Mouse (Mus musculus) embryonic facial prominence, embryonic 12.5 days (tissue): ENCODE results near the gene Chchd6. TPM values are rescaled to one million over a fixed set of nuclear protein-coding genes. Genes with fewer than 3 reads are reported as not detected.

Experiments
- ATAC-seq: fragments of 200-750 bp; cut with Nextera tagmentation; 2 replicates; pipeline ENCODE4 v1.8.0; 2017; ENCODE audit not compliant: insufficient number of reproducible peaks, insufficient read depth, low FRiP score, low TSS enrichment
- H3K27ac ChIP-seq: fragments of 300-500 bp; sonication (generic); 2 replicates; pipeline ENCODE4 v1.5.1; 2016; ENCODE audit warnings: mild to moderate bottlenecking
- H3K27me3 ChIP-seq: fragments of 300-500 bp; sonication (generic); 2 replicates; pipeline ENCODE4 v1.6.1; 2016; ENCODE audit warnings: mild to moderate bottlenecking, moderate library complexity
- H3K36me3 ChIP-seq: fragments of 300-500 bp; sonication (generic); 2 replicates; pipeline ENCODE4 v1.6.1; 2016; ENCODE audit warnings: mild to moderate bottlenecking
- H3K4me1 ChIP-seq: fragments of 300-500 bp; sonication (generic); 2 replicates; pipeline ENCODE4 v1.6.1; 2016
- H3K4me2 ChIP-seq: fragments of 300-500 bp; sonication (generic); replicated peaks from 2 replicates; pipeline ENCODE4 v1.6.1; 2016; ENCODE audit warnings: mild to moderate bottlenecking, moderate library complexity
- H3K4me3 ChIP-seq: fragments of 300-500 bp; sonication (generic); 2 replicates; pipeline ENCODE4 v1.5.1; 2016; ENCODE audit warnings: mild to moderate bottlenecking
- H3K9ac ChIP-seq: fragments of 300-500 bp; sonication (generic); 2 replicates; pipeline ENCODE4 v1.6.1; 2016; ENCODE audit warnings: mild to moderate bottlenecking, moderate library complexity
- H3K9me3 ChIP-seq: fragments of 300-500 bp; sonication (generic); 2 replicates; pipeline ENCODE4 v1.6.1; 2016; ENCODE audit warnings: mild to moderate bottlenecking, moderate library complexity
- WGBS: fragments of 180-500 bp; shearing (Covaris S2); methylation state at CpG from one replicate; pipeline ENCODE4 v1.1.7; 2016; 5-methylcytosine and 5-hydroxymethylcytosine counted together
- polyA plus RNA-seq: library from polyadenylated mRNA; unstranded; fragments of >200 nt; fragmentation: Nextera tagmentation; extraction: Ambion mirVana; gene quantifications from 2 replicates; pipeline ENCODE4 v1.2.1, GENCODE M21; 2016

Gene Chchd6
- polyA plus RNA-seq, 1 experiment from 2014 or later, result 55.9 TPM

- 44% methylated on average over 7 of the region's 7 CpGs for WGBS
- Histone ChIP-seq H3K9ac (no peak overlapping the region), H3K27ac (no peak overlapping the region), H3K27me3 (no peaks in the 10 kb centered on the region), H3K36me3 (no peaks in the 10 kb centered on the region), H3K4me2 (no peak overlapping the region), H3K4me3 (no peak overlapping the region), H3K4me1 (peaks cover 15% of the 10 kb centered on the region; the same call in 1 of the 2 replicates), H3K9me3 (no peaks in the 10 kb centered on the region)
- ATAC-seq, result no peak
Observed at GRCm38 (mm10) chr6:89615373-89615755, 19.9 kb upstream of the Chchd6 start.

GRCm38 (mm10) chr6:89614596-89615372 lies 19.3 kb upstream of the Chchd6 start:
- no peaks in the 10 kb centered on the region for H3K9me3 ChIP-seq
- H3K27ac ChIP-seq, result 0 out of 2 replicates have a peak overlapping the region, but pooled peaks have one; percentile 76
- H3K4me3 ChIP-seq, result no peak overlapping the region
- WGBS, result 73% methylated on average over 7 of the region's 7 CpGs
- no peaks in the 10 kb centered on the region for H3K36me3 ChIP-seq
- H3K27me3 ChIP-seq, result no peaks in the 10 kb centered on the region
- no peak for ATAC-seq
- H3K4me1 ChIP-seq, result peaks cover 15% of the 10 kb centered on the region; the same call in 1 of the 2 replicates
- H3K9ac ChIP-seq, result no peak overlapping the region
- H3K4me2 ChIP-seq, result no peak overlapping the region

GRCm38 (mm10) chr6:89614107-89614471 lies 18.6 kb upstream of the Chchd6 start:
- H3K27ac ChIP-seq, result peak overlapping the region; percentile 76
- ATAC-seq, result 0 out of 2 replicates have a peak, but pooled peaks have one; percentile 15
- no peaks in the 10 kb centered on the region for H3K36me3 ChIP-seq
- H3K4me3 ChIP-seq, result no peak overlapping the region
- H3K9ac ChIP-seq, result no peak overlapping the region
- no peaks in the 10 kb centered on the region for H3K27me3 ChIP-seq
- no peak overlapping the region for H3K4me2 ChIP-seq
- no peaks in the 10 kb centered on the region for H3K9me3 ChIP-seq
- WGBS, result 18% methylated on average over 2 of the region's 2 CpGs
- H3K4me1 ChIP-seq, result peaks cover 15% of the 10 kb centered on the region; the same call in 1 of the 2 replicates

GRCm38 (mm10) chr6:89613336-89614106 lies 18.1 kb upstream of the Chchd6 start:
- Histone ChIP-seq H3K27me3 (no peaks in the 10 kb centered on the region), H3K4me1 (peaks cover 15% of the 10 kb centered on the region; the same call in 1 of the 2 replicates), H3K9me3 (no peaks in the 10 kb centered on the region), H3K36me3 (no peaks in the 10 kb centered on the region), H3K9ac (no peak overlapping the region), H3K4me2 (no peak overlapping the region), H3K27ac (peak overlapping the region; percentile 76), H3K4me3 (no peak overlapping the region)
- WGBS, result 59% methylated on average over 15 of the region's 15 CpGs
- peak; percentile 69; the same call in 1 of the 2 replicates for ATAC-seq

- H3K27me3 ChIP-seq, result no peaks in the 10 kb centered on the region
- no peaks in the 10 kb centered on the region for H3K9me3 ChIP-seq
- no peak overlapping the region for H3K4me2 ChIP-seq
- 48% methylated on average over 4 of the region's 4 CpGs for WGBS
- H3K36me3 ChIP-seq, result no peaks in the 10 kb centered on the region
- no peak for ATAC-seq
- no peak overlapping the region for H3K4me3 ChIP-seq
- H3K9ac ChIP-seq, result no peak overlapping the region
- no peak overlapping the region for H3K27ac ChIP-seq
- H3K4me1 ChIP-seq, result no peaks in the 10 kb centered on the region
Observed at GRCm38 (mm10) chr6:89607999-89608398, 12.5 kb upstream of the Chchd6 start.

- ATAC-seq, result no peak
- H3K4me3 ChIP-seq, result no peak overlapping the region
- no peaks in the 10 kb centered on the region for H3K9me3 ChIP-seq
- no peak overlapping the region for H3K27ac ChIP-seq
- H3K9ac ChIP-seq, result no peak overlapping the region
- H3K4me1 ChIP-seq, result no peaks in the 10 kb centered on the region
- 61% methylated on average over 3 of the region's 3 CpGs for WGBS
- H3K4me2 ChIP-seq, result no peak overlapping the region
- no peaks in the 10 kb centered on the region for H3K27me3 ChIP-seq
- H3K36me3 ChIP-seq, result no peaks in the 10 kb centered on the region
Observed at GRCm38 (mm10) chr6:89606096-89606495, 10.6 kb upstream of the Chchd6 start.

- ATAC-seq, result no peak
- Histone ChIP-seq H3K4me3 (no peak overlapping the region), H3K27me3 (no peaks in the 10 kb centered on the region), H3K27ac (no peak overlapping the region), H3K36me3 (no peaks in the 10 kb centered on the region), H3K4me2 (no peak overlapping the region), H3K9ac (no peak overlapping the region), H3K9me3 (peaks cover 4% of the 10 kb centered on the region; the same call in 1 of the 2 replicates), H3K4me1 (no peaks in the 10 kb centered on the region)
- WGBS, result 93% methylated on average over 1 of the region's 1 CpGs
Observed at GRCm38 (mm10) chr6:89596510-89596909, 1.1 kb upstream of the Chchd6 start.

GRCm38 (mm10) chr6:89595777-89596146 lies 310 bp upstream of the Chchd6 start:
- peak overlapping the region; percentile 65; the same call in 1 of the 2 replicates for H3K4me2 ChIP-seq
- WGBS, result 22% methylated on average over 5 of the region's 5 CpGs
- no peaks in the 10 kb centered on the region for H3K27me3 ChIP-seq
- H3K4me1 ChIP-seq, result no peaks in the 10 kb centered on the region
- H3K9ac ChIP-seq, result no peak overlapping the region
- no peak overlapping the region for H3K27ac ChIP-seq
- H3K9me3 ChIP-seq, result peaks cover 4% of the 10 kb centered on the region; the same call in 1 of the 2 replicates
- peak; percentile 29; the same call in 1 of the 2 replicates for ATAC-seq
- H3K36me3 ChIP-seq, result no peaks in the 10 kb centered on the region
- peak overlapping the region; percentile 75 for H3K4me3 ChIP-seq

GRCm38 (mm10) chr6:89592016-89592415 lies 3.4 kb downstream of the Chchd6 start:
- no peaks in the 10 kb centered on the region for H3K27me3 ChIP-seq
- no peak overlapping the region for H3K27ac ChIP-seq
- no peak overlapping the region for H3K4me3 ChIP-seq
- no peaks in the 10 kb centered on the region for H3K9me3 ChIP-seq
- no peaks in the 10 kb centered on the region for H3K36me3 ChIP-seq
- ATAC-seq, result no peak
- H3K4me2 ChIP-seq, result no peak overlapping the region
- H3K4me1 ChIP-seq, result no peaks in the 10 kb centered on the region
- WGBS, result 88% methylated on average over 3 of the region's 3 CpGs
- H3K9ac ChIP-seq, result no peak overlapping the region

GRCm38 (mm10) chr6:89591531-89591930 lies 3.9 kb downstream of the Chchd6 start:
- no peak overlapping the region for H3K27ac ChIP-seq
- H3K27me3 ChIP-seq, result no peaks in the 10 kb centered on the region
- no peak overlapping the region for H3K4me2 ChIP-seq
- H3K9ac ChIP-seq, result no peak overlapping the region
- 86% methylated on average over 3 of the region's 3 CpGs for WGBS
- no peaks in the 10 kb centered on the region for H3K4me1 ChIP-seq
- no peaks in the 10 kb centered on the region for H3K36me3 ChIP-seq
- ATAC-seq, result no peak
- no peaks in the 10 kb centered on the region for H3K9me3 ChIP-seq
- H3K4me3 ChIP-seq, result no peak overlapping the region

- Histone ChIP-seq H3K9me3 (no peaks in the 10 kb centered on the region), H3K9ac (no peak overlapping the region), H3K4me3 (no peak overlapping the region), H3K4me1 (peaks cover 12% of the 10 kb centered on the region), H3K27ac (no peak overlapping the region), H3K27me3 (no peaks in the 10 kb centered on the region), H3K36me3 (no peaks in the 10 kb centered on the region), H3K4me2 (no peak overlapping the region)
- no peak for ATAC-seq
Observed at GRCm38 (mm10) chr6:89585696-89586095, 9.8 kb downstream of the Chchd6 start.
